Mouse (Mus musculus): Measurements from ENCODE around the gene Sox1. TPM values are rescaled to one million over a fixed set of nuclear protein-coding genes. Genes with fewer than 3 reads are reported as not detected.

Sox1 gene
- not detected in 2 replicates for polyA plus RNA-seq (2012; rRNA removed; ENCODE audit: low replicate concordance)

GRCm38 (mm10) chr8:12395071-12396031 is at the start of gene Sox1:
Sox1 (plus strand) TSS chr8:12395295.

Other genes with a start within 250 kb of the Sox1 start
- not detected in 2 replicates for gene A230072I06Rik, start 116.5 kb upstream of the Sox1 start, polyA plus RNA-seq (2012; rRNA removed; ENCODE audit: low replicate concordance)
- gene Spaca7, start 177.7 kb downstream of the Sox1 start, polyA plus RNA-seq (2012; rRNA removed; ENCODE audit: low replicate concordance): not detected in 2 replicates

All from subcutaneous adipose tissue, adult 2 months (tissue).